Mouse (Mus musculus): ENCODE results near the gene Psmb3.

- no peak for TF ChIP-seq CTCF (conservative IDR thresholded peaks at IDR 0.05; ENCODE audit: insufficient read depth, insufficient read length, low read depth, low read length)
- no peak for TF ChIP-seq POLR2A (IDR thresholded peaks at IDR 0.05; ENCODE audit: low read depth, low read length)
Observed at GRCm38 (mm10) chr11:97686322-97686908, 16.8 kb upstream of the Psmb3 start.
